Mouse (Mus musculus): ENCODE results near the gene Ddx58. TPM values are rescaled to one million over a fixed set of nuclear protein-coding genes. Genes with fewer than 3 reads are reported as not detected.

The Ddx58 gene
- total and polyA plus RNA-seq, 2 experiments from 2014 or later, result 3.0 to 6.4 TPM

GRCm38 (mm10) chr4:40227886-40228285 lies 11.7 kb downstream of the Ddx58 start:
- Histone ChIP-seq H3K36me3 (ENCODE audit: insufficient read depth, low read length) (no peaks in the 10 kb centered on the region), H3K4me2 (ENCODE audit: low read depth, low read length, poor library complexity, severe bottlenecking) (no peak overlapping the region), H3K4me1 (ENCODE audit: insufficient read depth, low read length) (no peaks in the 10 kb centered on the region), H3K27me3 (ENCODE audit: insufficient read depth, low read length) (no peaks in the 10 kb centered on the region), H3K9me3 (ENCODE audit: low read length) (no peaks in the 10 kb centered on the region), H3K27ac (ENCODE audit: low read depth, low read length) (no peak overlapping the region), H3K9ac (replicated peaks; ENCODE audit: low read length, poor library complexity, severe bottlenecking) (no peak overlapping the region), H3K4me3 (ENCODE audit: low read depth, low read length) (no peak overlapping the region)
- DNase-seq (ENCODE audit: low spot score), result no peak
- 90% methylated on average over 7 of the region's 7 CpGs for WGBS
- ATAC-seq (ENCODE audit: low FRiP score), result no peak
- no peak for TF ChIP-seq CTCF (IDR thresholded peaks at IDR 0.05)

GRCm38 (mm10) chr4:40227131-40227530 lies 12.5 kb downstream of the Ddx58 start:
- Histone ChIP-seq H3K4me1 (ENCODE audit: insufficient read depth, low read length) (no peaks in the 10 kb centered on the region), H3K27ac (ENCODE audit: low read depth, low read length) (no peak overlapping the region), H3K27me3 (ENCODE audit: insufficient read depth, low read length) (no peaks in the 10 kb centered on the region), H3K4me3 (ENCODE audit: low read depth, low read length) (no peak overlapping the region), H3K4me2 (ENCODE audit: low read depth, low read length, poor library complexity, severe bottlenecking) (no peak overlapping the region), H3K9ac (replicated peaks; ENCODE audit: low read length, poor library complexity, severe bottlenecking) (no peak overlapping the region), H3K36me3 (ENCODE audit: insufficient read depth, low read length) (no peaks in the 10 kb centered on the region), H3K9me3 (ENCODE audit: low read length) (no peaks in the 10 kb centered on the region)
- no peak for TF ChIP-seq CTCF (IDR thresholded peaks at IDR 0.05)
- 93% methylated on average over 11 of the region's 11 CpGs for WGBS
- DNase-seq (ENCODE audit: low spot score), result no peak
- no peak for ATAC-seq (ENCODE audit: low FRiP score)

GRCm38 (mm10) chr4:40226095-40226494 lies 13.5 kb downstream of the Ddx58 start:
- H3K9ac ChIP-seq (replicated peaks; ENCODE audit: low read length, poor library complexity, severe bottlenecking), result no peak overlapping the region

GRCm38 (mm10) chr4:40221876-40222585 lies 17.6 kb downstream of the Ddx58 start:
- TF ChIP-seq CTCF (IDR thresholded peaks at IDR 0.05), result no peak
- Histone ChIP-seq H3K27me3 (ENCODE audit: insufficient read depth, low read length) (no peaks in the 10 kb centered on the region), H3K9me3 (ENCODE audit: low read length) (no peaks in the 10 kb centered on the region), H3K4me1 (ENCODE audit: insufficient read depth, low read length) (no peaks in the 10 kb centered on the region), H3K4me3 (ENCODE audit: low read depth, low read length) (no peak overlapping the region), H3K4me2 (ENCODE audit: low read depth, low read length, poor library complexity, severe bottlenecking) (no peak overlapping the region), H3K9ac (replicated peaks; ENCODE audit: low read length, poor library complexity, severe bottlenecking) (no peak overlapping the region), H3K36me3 (ENCODE audit: insufficient read depth, low read length) (no peaks in the 10 kb centered on the region), H3K27ac (ENCODE audit: low read depth, low read length) (no peak overlapping the region)
- ATAC-seq (ENCODE audit: low FRiP score) (no peak), DNase-seq (ENCODE audit: low spot score) (no peak)
- 33% methylated on average over 21 of the region's 21 CpGs for WGBS

More at GRCm38 (mm10) chr4:40226095-40226494, 13.5 kb downstream of the Ddx58 start:
- Histone ChIP-seq H3K4me3 (ENCODE audit: low read depth, low read length) (no peak overlapping the region), H3K4me2 (ENCODE audit: low read depth, low read length, poor library complexity, severe bottlenecking) (no peak overlapping the region), H3K36me3 (ENCODE audit: insufficient read depth, low read length) (no peaks in the 10 kb centered on the region), H3K27me3 (ENCODE audit: insufficient read depth, low read length) (no peaks in the 10 kb centered on the region), H3K27ac (ENCODE audit: low read depth, low read length) (no peak overlapping the region), H3K9me3 (ENCODE audit: low read length) (no peaks in the 10 kb centered on the region), H3K4me1 (ENCODE audit: insufficient read depth, low read length) (no peaks in the 10 kb centered on the region)
- TF ChIP-seq CTCF (IDR thresholded peaks at IDR 0.05), result no peak
- no peak for DNase-seq (ENCODE audit: low spot score)
- 79% methylated on average over 5 of the region's 5 CpGs for WGBS
- no peak for ATAC-seq (ENCODE audit: low FRiP score)

GRCm38 (mm10) chr4:40221004-40221760 lies 18.4 kb downstream of the Ddx58 start:
- Histone ChIP-seq H3K27me3 (ENCODE audit: insufficient read depth, low read length) (no peaks in the 10 kb centered on the region), H3K4me1 (ENCODE audit: insufficient read depth, low read length) (no peaks in the 10 kb centered on the region), H3K9ac (replicated peaks; ENCODE audit: low read length, poor library complexity, severe bottlenecking) (no peak overlapping the region), H3K27ac (ENCODE audit: low read depth, low read length) (no peak overlapping the region), H3K4me3 (ENCODE audit: low read depth, low read length) (no peak overlapping the region), H3K4me2 (ENCODE audit: low read depth, low read length, poor library complexity, severe bottlenecking) (0 out of 2 replicates have a peak overlapping the region, but pooled peaks have one; percentile 28), H3K9me3 (ENCODE audit: low read length) (no peaks in the 10 kb centered on the region), H3K36me3 (ENCODE audit: insufficient read depth, low read length) (no peaks in the 10 kb centered on the region)
- no peak for DNase-seq (ENCODE audit: low spot score)
- no peak for TF ChIP-seq CTCF (IDR thresholded peaks at IDR 0.05)
- 42% methylated on average over 14 of the region's 14 CpGs for WGBS
- no peak for ATAC-seq (ENCODE audit: low FRiP score)

- 23% methylated on average over 12 of the region's 12 CpGs for WGBS
- ATAC-seq (ENCODE audit: low FRiP score), result no peak
- H3K4me3 ChIP-seq (ENCODE audit: low read depth, low read length), result no peak overlapping the region
- TF ChIP-seq CTCF (IDR thresholded peaks at IDR 0.05), result no peak
- no peak overlapping the region for H3K27ac ChIP-seq (ENCODE audit: low read depth, low read length)
- no peaks in the 10 kb centered on the region for H3K36me3 ChIP-seq (ENCODE audit: insufficient read depth, low read length)
- no peak for DNase-seq (ENCODE audit: low spot score)
- H3K4me2 ChIP-seq (ENCODE audit: low read depth, low read length, poor library complexity, severe bottlenecking), result peak overlapping the region; percentile 28; the same call in 1 of the 2 replicates
- H3K27me3 ChIP-seq (ENCODE audit: insufficient read depth, low read length), result no peaks in the 10 kb centered on the region
- no peak overlapping the region for H3K9ac ChIP-seq (replicated peaks; ENCODE audit: low read length, poor library complexity, severe bottlenecking)
- no peaks in the 10 kb centered on the region for H3K4me1 ChIP-seq (ENCODE audit: insufficient read depth, low read length)
- H3K9me3 ChIP-seq (ENCODE audit: low read length), result no peaks in the 10 kb centered on the region
Observed at GRCm38 (mm10) chr4:40220437-40220836, 19.2 kb downstream of the Ddx58 start.

All from midbrain, postnatal 0 days (tissue).